ENCODE assay signal across 8 mouse cellular contexts in genomic region chr19:53391386-53391785, GRCm38 (mm10). TPM values are rescaled to one million over a fixed set of nuclear protein-coding genes. Genes with fewer than 3 reads are reported as not detected.
A peak's percentile ranks its signal among the peaks of the same experiment; 100 is the strongest.
DNase-seq lines count a peak whose midpoint lies in the region; ATAC-seq and TF ChIP-seq lines count a peak whose summit lies in the region.

No protein-coding gene starts in this region.

- ATAC-seq in hindbrain, postnatal 0 days: no peak
- ATAC-seq in neural tube, embryonic 12.5 days (ENCODE audit: low FRiP score, low read depth): no peak

- H3K27me3 ChIP-seq in liver, adult 2 months (ENCODE audit: control insufficient read depth, insufficient read depth, low read length): no peaks in the 10 kb centered on the region
- H3K27me3 ChIP-seq in hindbrain, postnatal 0 days (ENCODE audit: insufficient read depth, low read length): no peaks in the 10 kb centered on the region
- H3K27me3 ChIP-seq in neural tube, embryonic 12.5 days (replicated peaks): no peaks in the 10 kb centered on the region

- H3K36me3 ChIP-seq in liver, adult 2 months (ENCODE audit: control insufficient read depth, insufficient read depth, low read length): peaks cover 21% of the 10 kb centered on the region
- peaks cover 10% of the 10 kb centered on the region; the same call in 1 of the 2 replicates for H3K36me3 ChIP-seq in hindbrain, postnatal 0 days (ENCODE audit: insufficient read depth, low read length)
- H3K36me3 ChIP-seq in neural tube, embryonic 12.5 days: peaks cover 20% of the 10 kb centered on the region

- H3K79me2 ChIP-seq in liver, adult 2 months (ENCODE audit: control insufficient read depth, insufficient read depth, low read length): peaks cover 10% of the 10 kb centered on the region; the same call in 1 of the 2 replicates

- no peak overlapping the region for H3K9ac ChIP-seq in liver, adult 2 months (ENCODE audit: low read depth, low read length)
- H3K9ac ChIP-seq in hindbrain, postnatal 0 days (replicated peaks; ENCODE audit: low read length): peak overlapping the region; percentile 58
- peak overlapping the region; percentile 58 for H3K9ac ChIP-seq in neural tube, embryonic 12.5 days

- H3K4me3 ChIP-seq in liver, adult 2 months (ENCODE audit: insufficient read depth, low read depth, low read length): peak overlapping the region; percentile 63
- H3K4me3 ChIP-seq in cortical plate, adult 2 months (ENCODE audit: insufficient read depth, low read length): peak overlapping the region; percentile 49; the same call in 1 of the 2 replicates
- peak overlapping the region; percentile 84 for H3K4me3 ChIP-seq in hindbrain, postnatal 0 days (ENCODE audit: low read length)
- peak overlapping the region; percentile 99 for H3K4me3 ChIP-seq in neural tube, embryonic 12.5 days

- TF ChIP-seq POLR2A in liver, adult 2 months (IDR thresholded peaks at IDR 0.05; ENCODE audit: extremely low read depth, insufficient read depth, low read length): no peak
- no peak for TF ChIP-seq POLR2A in cortical plate, adult 2 months (IDR thresholded peaks at IDR 0.05; ENCODE audit: extremely low read depth, insufficient read depth, low read length)

- H3K9me3 ChIP-seq in hindbrain, postnatal 0 days (ENCODE audit: low read length): no peaks in the 10 kb centered on the region
- no peaks in the 10 kb centered on the region for H3K9me3 ChIP-seq in neural tube, embryonic 12.5 days

- TF ChIP-seq CTCF in liver, adult 2 months (IDR thresholded peaks at IDR 0.05; ENCODE audit: low read depth, low read length): no peak
- TF ChIP-seq CTCF in cortical plate, adult 2 months (IDR thresholded peaks at IDR 0.05; ENCODE audit: extremely low read depth, insufficient read depth, low read length): no peak
- TF ChIP-seq CTCF in hindbrain, postnatal 0 days (IDR thresholded peaks at IDR 0.05; ENCODE audit: low read depth): no peak

- H3K4me2 ChIP-seq in hindbrain, postnatal 0 days (ENCODE audit: low read depth, low read length): peak overlapping the region; percentile 63
- peak overlapping the region; percentile 74 for H3K4me2 ChIP-seq in neural tube, embryonic 12.5 days (replicated peaks)

- WGBS in liver, adult 2 months: 21% methylated on average over 8 of the region's 8 CpGs
- WGBS in hindbrain, postnatal 0 days: 47% methylated on average over 8 of the region's 8 CpGs
- 44% methylated on average over 8 of the region's 8 CpGs for WGBS in neural tube, embryonic 12.5 days

- peaks cover 10% of the 10 kb centered on the region for H3K4me1 ChIP-seq in liver, adult 2 months (ENCODE audit: control insufficient read depth, insufficient read depth, low read length)
- H3K4me1 ChIP-seq in cortical plate, adult 2 months (ENCODE audit: control insufficient read depth, insufficient read depth, low read length): no peaks in the 10 kb centered on the region
- H3K4me1 ChIP-seq in hindbrain, postnatal 0 days (ENCODE audit: insufficient read depth, low read length): peaks cover 6% of the 10 kb centered on the region; the same call in 1 of the 2 replicates
- H3K4me1 ChIP-seq in neural tube, embryonic 12.5 days: peaks cover 11% of the 10 kb centered on the region

- H3K27ac ChIP-seq in liver, adult 2 months (replicated peaks; ENCODE audit: insufficient read depth, low read depth, low read length): no peak overlapping the region
- no peak overlapping the region for H3K27ac ChIP-seq in cortical plate, adult 2 months (ENCODE audit: insufficient read depth, low read length)
- H3K27ac ChIP-seq in hindbrain, postnatal 0 days: peak overlapping the region; percentile 80
- H3K27ac ChIP-seq in neural tube, embryonic 12.5 days: no peak overlapping the region

- DNase-seq in liver, adult 2 months (ENCODE audit: extremely low read depth, low read depth, low spot score): no peak
- DNase-seq in liver: no peak
- DNase-seq in hindbrain, postnatal 0 days (ENCODE audit: low spot score): no peak
- no peak for DNase-seq in layer of hippocampus, postnatal 36 days
- no peak for DNase-seq in spleen, postnatal 4 days (ENCODE audit: low spot score in 2 of 2)
- no peak for DNase-seq in urinary bladder, postnatal 14 days (ENCODE audit: low spot score)

RNA-seq across cellular contexts. Expression of gene Smndc1, which starts 1.0 kb away (rescaled TPM):
- 7.6 and 8.1 TPM in 2 replicates for total RNA-seq in liver, adult 2 months (2014; rRNA removed)
- 1.6 and 1.8 TPM in 2 replicates for polyA plus RNA-seq in liver, adult 2 months (2012; rRNA removed)
- 19.9 TPM in 2 replicates for polyA plus RNA-seq in cortical plate, adult 2 months (2012; rRNA removed)
- total RNA-seq in hindbrain, postnatal 0 days (2014; rRNA removed): 9.7 and 14.7 TPM in 2 replicates
- 34.4 and 35.3 TPM in 2 replicates for polyA plus RNA-seq in hindbrain, postnatal 0 days (2015; fragmentation: Nextera tagmentation; extraction: Ambion mirVana)
- 40.4 and 42.5 TPM in 2 replicates for polyA plus RNA-seq in neural tube, embryonic 12.5 days (2016; fragmentation: Nextera tagmentation; extraction: Ambion mirVana)
- total RNA-seq in layer of hippocampus, postnatal 36 days (2021): 10 to 100 TPM; 39.6 to 40.2 TPM

RNA-seq across cellular contexts. Expression of gene Gm10197, which starts 19.8 kb away (rescaled TPM):
- not detected in 2 replicates for total RNA-seq in liver, adult 2 months (2014; rRNA removed)
- not detected in 2 replicates for polyA plus RNA-seq in liver, adult 2 months (2012; rRNA removed)
- not detected in 2 replicates for polyA plus RNA-seq in cortical plate, adult 2 months (2012; rRNA removed)
- not detected in 2 replicates for total RNA-seq in hindbrain, postnatal 0 days (2014; rRNA removed)
- not detected in 2 replicates for polyA plus RNA-seq in hindbrain, postnatal 0 days (2015; fragmentation: Nextera tagmentation; extraction: Ambion mirVana)
- not detected in 2 replicates for polyA plus RNA-seq in neural tube, embryonic 12.5 days (2016; fragmentation: Nextera tagmentation; extraction: Ambion mirVana)
- total RNA-seq in layer of hippocampus, postnatal 36 days (2021): not detected

Comparison
In these comparisons a context has a peak if more than half of its experiments do, and no peak if none do; other contexts are left out.
1. H3K4me3 ChIP-seq: peak in every context shown above with its lines; median percentile 99 in neural tube, embryonic 12.5 days; 84 in hindbrain, postnatal 0 days; 63 in liver, adult 2 months; 49 in cortical plate, adult 2 months.